28 mouse cellular contexts compared by ENCODE assay signal in the genomic region with DNA sequence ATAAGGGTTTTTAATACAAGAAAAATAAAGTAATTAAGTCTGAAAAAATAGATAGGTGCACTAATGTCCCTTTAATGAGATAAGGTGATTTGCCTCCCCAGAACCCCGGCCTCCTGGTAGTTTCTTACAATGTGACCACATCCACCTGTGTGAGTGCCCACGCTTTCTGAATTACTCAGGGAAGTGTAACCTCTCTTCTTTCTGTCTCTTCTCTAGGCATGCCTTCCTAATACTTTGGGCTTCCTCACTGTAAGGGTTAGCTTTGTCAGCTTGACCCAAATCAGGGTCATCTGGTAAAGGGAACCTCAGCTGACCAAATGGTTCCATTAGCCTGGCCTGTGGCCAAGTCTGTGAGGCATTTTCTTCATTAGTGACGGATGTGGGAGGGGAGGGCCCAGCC. TPM values are rescaled to one million over a fixed set of nuclear protein-coding genes. Genes with fewer than 3 reads are reported as not detected.
DNase-seq lines count a peak whose midpoint lies in the region; ATAC-seq lines count a peak whose summit lies in the region.
"Had no signal": no experiment of that assay in that cellular context is flagged by ENCODE, and none has a peak within 500 bp of the region (broad histone marks: within the 10 kb centered on the region; RNA-seq: fewer than 3 reads in every experiment).

No protein-coding gene starts in this region.

- H3K9ac ChIP-seq in hindbrain, embryonic 16.5 days (ENCODE audit: low read depth, low read length) = no peak overlapping the region
- H3K9ac ChIP-seq: embryonic facial prominence, embryonic 12.5 days; hindbrain, embryonic 14.5 days; intestine, embryonic 15.5 days; limb, embryonic 12.5 days; neural tube, embryonic 15.5 days had no signal

- WGBS in hindbrain, embryonic 10.5 days = 85% methylated on average over 3 of the region's 3 CpGs
- WGBS in hindbrain, embryonic 16.5 days = 82% methylated on average over 3 of the region's 3 CpGs
- WGBS in macrophage (ENCODE audit: missing documents) = 92% methylated on average over 3 of the region's 3 CpGs

- DNase-seq in hindbrain, embryonic 10.5 days (ENCODE audit: low spot score) = no peak
- DNase-seq in CD4-positive helper T cell, adult 2 months (ENCODE audit: low read depth, low spot score) = peak; percentile 30
- DNase-seq in heart, postnatal 36 days = no peak
- no peak for DNase-seq in left cerebral cortex, postnatal 4 days
- DNase-seq: adrenal gland, postnatal 36 days; cerebellum, adult 9-10 months; cerebellum, postnatal 36 days; gastrocnemius, postnatal 25 days; heart, adult 11 months; heart, postnatal 4 days; kidney, adult 2 months; lung, postnatal 36 days; midbrain, embryonic 14.5 days; right cerebral cortex, adult 18-20 months; spleen, adult 18-20 months; thymus, adult 18-20 months; thymus, postnatal 25 days had no signal

- H3K27me3 ChIP-seq in hindbrain, embryonic 10.5 days (ENCODE audit: insufficient read depth, poor library complexity, severe bottlenecking) = no peaks in the 10 kb centered on the region
- no peaks in the 10 kb centered on the region for H3K27me3 ChIP-seq in hindbrain, embryonic 16.5 days (replicated peaks; ENCODE audit: control insufficient read depth, insufficient read depth, low read length)
- H3K27me3 ChIP-seq: embryonic facial prominence, embryonic 12.5 days; intestine, embryonic 15.5 days; limb, embryonic 12.5 days; neural tube, embryonic 15.5 days; Patski had no signal

- intact Hi-C loops in heart, postnatal 36 days (cut with DNase I) = no loop called here
- intact Hi-C loops in left cerebral cortex, postnatal 4 days (cut with DNase I) = no loop called here

- H3K9me3 ChIP-seq in hindbrain, embryonic 10.5 days = no peaks in the 10 kb centered on the region
- H3K9me3 ChIP-seq in hindbrain, embryonic 16.5 days (ENCODE audit: control insufficient read depth, low read length) = no peaks in the 10 kb centered on the region
- H3K9me3 ChIP-seq: embryonic facial prominence, embryonic 12.5 days; intestine, embryonic 15.5 days; limb, embryonic 12.5 days; neural tube, embryonic 15.5 days had no signal

- H3K79me2 ChIP-seq in macrophage (ENCODE audit: inconsistent target) = no peaks in the 10 kb centered on the region

- H3K36me3 ChIP-seq in hindbrain, embryonic 10.5 days = no peaks in the 10 kb centered on the region
- H3K36me3 ChIP-seq in hindbrain, embryonic 16.5 days (ENCODE audit: control insufficient read depth, insufficient read depth, low read length) = no peaks in the 10 kb centered on the region
- no peaks in the 10 kb centered on the region for H3K36me3 ChIP-seq in macrophage (ENCODE audit: inconsistent target)
- H3K36me3 ChIP-seq: embryonic facial prominence, embryonic 12.5 days; intestine, embryonic 15.5 days; limb, embryonic 12.5 days; neural tube, embryonic 15.5 days had no signal

- H3K4me1 ChIP-seq in hindbrain, embryonic 10.5 days (replicated peaks) = peaks cover 33% of the 10 kb centered on the region
- no peaks in the 10 kb centered on the region; the same call in 1 of the 2 replicates for H3K4me1 ChIP-seq in hindbrain, embryonic 16.5 days (ENCODE audit: control insufficient read depth, insufficient read depth, low read depth, low read length)

- no peak for ATAC-seq in hindbrain, embryonic 16.5 days
- ATAC-seq in activated CD4-positive, CD25-positive, alpha-beta regulatory T cell, adult 4 months = peak; percentile 32
- ATAC-seq: forebrain, embryonic 14.5 days; intestine, embryonic 15.5 days; Patski had no signal

- 0 out of 2 replicates have a peak overlapping the region, but pooled peaks have one; percentile 17 for H3K27ac ChIP-seq in hindbrain, embryonic 10.5 days
- no peak overlapping the region for H3K27ac ChIP-seq in hindbrain, embryonic 16.5 days (ENCODE audit: low read depth, low read length)
- H3K27ac ChIP-seq in macrophage = peak overlapping the region; percentile 40
- H3K27ac ChIP-seq: embryonic facial prominence, embryonic 12.5 days; hindbrain, embryonic 14.5 days; intestine, embryonic 15.5 days; limb, embryonic 12.5 days; neural tube, embryonic 15.5 days had no signal

- no peak overlapping the region for H3K4me2 ChIP-seq in hindbrain, embryonic 16.5 days (ENCODE audit: low read length)
- H3K4me2 ChIP-seq: embryonic facial prominence, embryonic 12.5 days; heart, embryonic 11.5 days; hindbrain, embryonic 14.5 days; intestine, embryonic 15.5 days; limb, embryonic 12.5 days; neural tube, embryonic 15.5 days had no signal

- no peak overlapping the region for H3K4me3 ChIP-seq in hindbrain, embryonic 10.5 days
- H3K4me3 ChIP-seq in hindbrain, embryonic 16.5 days (ENCODE audit: low read length) = no peak overlapping the region
- H3K4me3 ChIP-seq in macrophage (ENCODE audit: inconsistent target) = no peak overlapping the region
- H3K4me3 ChIP-seq: embryonic facial prominence, embryonic 12.5 days; intestine, embryonic 15.5 days; limb, embryonic 12.5 days; neural tube, embryonic 15.5 days had no signal

RNA-seq across cellular contexts. Expression of a gene that starts 46.3 kb away (rescaled TPM):
- polyA plus RNA-seq in hindbrain, embryonic 10.5 days (2016; fragmentation: Nextera tagmentation; extraction: Ambion mirVana) = 84.0 and 94.7 TPM in 2 replicates
- polyA plus RNA-seq in hindbrain, embryonic 16.5 days (2015; fragmentation: Nextera tagmentation; extraction: Ambion mirVana) = 134 and 150 TPM in 2 replicates
- 1 to 10 TPM in 1 of 2 experiments, under 1 TPM in 1; 0.53 to 1.2 TPM for polyA plus RNA-seq in activated CD4-positive, CD25-positive, alpha-beta regulatory T cell, adult 4 months (2017; shearing (Covaris generic))
- 100 to 1,000 TPM in 6 of 26 experiments, 10 to 100 TPM in 14, 1 to 10 TPM in 6; 2.6 to 187 (median 18.8) TPM for total RNA-seq in macrophage (2018; cell fraction: chromatin; rRNA removed)
- total RNA-seq in macrophage (2018; cell fraction: cytosol; rRNA removed) = 10 to 100 TPM in 17 of 26 experiments, 1 to 10 TPM in 9; 6.6 to 72.5 (median 14.1) TPM
- total RNA-seq in macrophage (2018; cell fraction: nucleus; rRNA removed) = 100 to 1,000 TPM in 4 of 26 experiments, 10 to 100 TPM in 18, 1 to 10 TPM in 4; 4.6 to 187 (median 27.6) TPM
- 5.0 to 12.4 TPM (median 5.0 TPM) in 3 replicates for polyA plus RNA-seq in macrophage (2018)
- 10 to 100 TPM; 28.1 to 33.8 TPM for total RNA-seq in heart, postnatal 36 days (2021)
- total RNA-seq in left cerebral cortex, postnatal 4 days (2021) = 100 to 1,000 TPM; 269 to 310 TPM

RNA-seq across cellular contexts. Expression of a gene that starts 51.5 kb away (rescaled TPM):
- 88.8 and 127 TPM in 2 replicates for polyA plus RNA-seq in hindbrain, embryonic 10.5 days (2016; fragmentation: Nextera tagmentation; extraction: Ambion mirVana)
- 28.9 and 31.6 TPM in 2 replicates for polyA plus RNA-seq in hindbrain, embryonic 16.5 days (2015; fragmentation: Nextera tagmentation; extraction: Ambion mirVana)
- polyA plus RNA-seq in activated CD4-positive, CD25-positive, alpha-beta regulatory T cell, adult 4 months (2017; shearing (Covaris generic)) = 10 to 100 TPM; 40.1 to 49.5 TPM
- 100 to 1,000 TPM; 116 to 490 (median 252) TPM for total RNA-seq in macrophage (2018; cell fraction: chromatin; rRNA removed)
- total RNA-seq in macrophage (2018; cell fraction: cytosol; rRNA removed) = 100 to 1,000 TPM; 437 to 771 (median 615) TPM
- total RNA-seq in macrophage (2018; cell fraction: nucleus; rRNA removed) = 100 to 1,000 TPM; 184 to 684 (median 382) TPM
- 325 to 1,163 TPM (median 559 TPM) in 3 replicates for polyA plus RNA-seq in macrophage (2018)
- total RNA-seq in heart, postnatal 36 days (2021) = 10 to 100 TPM; 19.9 to 21.7 TPM
- total RNA-seq in left cerebral cortex, postnatal 4 days (2021) = 10 to 100 TPM; 12.1 to 13.8 TPM
